Mouse (Mus musculus) CH12.LX (cell line): Measurements from ENCODE around the gene Tmem145. TPM values are rescaled to one million over a fixed set of nuclear protein-coding genes. Genes with fewer than 3 reads are reported as not detected.

Source experiments
- DNase-seq: peaks from one replicate; pipeline ENCODE4 v3.0.0-alpha.2; 2013; ENCODE audit errors: extremely low read depth
- H3K27ac ChIP-seq: 2 replicates; pipeline ENCODE4 v1.5.1; 2012; ENCODE audit warnings: low read depth, mild to moderate bottlenecking, control low read depth, moderate library complexity; ENCODE audit not compliant: insufficient read depth
- H3K27me3 ChIP-seq: replicated peaks from 2 replicates; pipeline ENCODE3; 2012; ENCODE audit warnings: inconsistent platforms
- H3K36me3 ChIP-seq, 2 experiments: replicated peaks in 1 of 2; 2 replicates each; pipeline versions ENCODE3 to v1.6.1; 2012; ENCODE audit warnings: inconsistent platforms in 1 of 2, low read length in 1 of 2, mild to moderate bottlenecking in 1 of 2, mixed read lengths in 1 of 2, moderate library complexity in 1 of 2; ENCODE audit not compliant: control insufficient read depth in 1 of 2, insufficient read depth in 1 of 2
- H3K4me1 ChIP-seq, 2 experiments: 2 replicates each; pipeline ENCODE4 v1.6.1; 2012; ENCODE audit warnings: inconsistent platforms in 1 of 2, moderate library complexity in 1 of 2; ENCODE audit not compliant: insufficient read depth in 2 of 2, control insufficient read depth in 1 of 2
- H3K4me2 ChIP-seq: 2 replicates; pipeline ENCODE4 v1.6.1; 2012; ENCODE audit warnings: low read depth, mild to moderate bottlenecking, control low read depth; ENCODE audit not compliant: poor library complexity, insufficient read depth, severe bottlenecking
- H3K4me3 ChIP-seq, 3 experiments: fragments of 150-350 bp in 1 of 3; sonication (generic) in 1 of 3; replicated peaks in 1 of 3; 2 replicates each; pipeline versions ENCODE3 to v1.5.1; 2011 to 2012; ENCODE audit warnings: low read depth in 2 of 3, low read length in 2 of 3, mild to moderate bottlenecking in 2 of 3, moderate library complexity in 2 of 3, control low read depth in 1 of 3, improper control_type of control experiment in 1 of 3, inconsistent platforms in 1 of 3, mixed read lengths in 1 of 3; ENCODE audit not compliant: poor library complexity in 1 of 3
- H3K79me2 ChIP-seq: replicated peaks from 2 replicates; pipeline ENCODE4 v1.6.1; 2012; ENCODE audit warnings: mild to moderate bottlenecking, moderate library complexity; ENCODE audit not compliant: control insufficient read depth, poor library complexity, insufficient read depth, severe bottlenecking; ENCODE audit errors: extremely low read depth
- H3K9ac ChIP-seq: 2 replicates; pipeline ENCODE4 v1.6.1; 2012; ENCODE audit warnings: low read depth, mild to moderate bottlenecking, control low read depth, moderate library complexity; ENCODE audit not compliant: insufficient read depth
- H3K9me3 ChIP-seq: replicated peaks from 2 replicates; pipeline ENCODE3; 2012; ENCODE audit warnings: low read length, inconsistent platforms, mixed read lengths
- BHLHE40 ChIP-seq: IDR thresholded peaks from 2 replicates; pipeline ENCODE4 v1.6.1; 2011; ENCODE audit warnings: mild to moderate bottlenecking, low read depth, low read length, improper control_type of control experiment
- CHD1 ChIP-seq: IDR thresholded peaks from 2 replicates; pipeline ENCODE4 v1.6.1; 2012; ENCODE audit warnings: low read depth, low read length, improper control_type of control experiment, inconsistent platforms
- IRF4 ChIP-seq: IDR thresholded peaks from 2 replicates; pipeline ENCODE4 v1.6.1; 2014; ENCODE audit warnings: low read depth, mild to moderate bottlenecking, inconsistent platforms, low read length, improper control_type of control experiment
- JUN ChIP-seq: IDR thresholded peaks from 2 replicates; pipeline ENCODE4 v1.6.1; 2011; ENCODE audit warnings: low read depth, mild to moderate bottlenecking, low read length, improper control_type of control experiment, moderate library complexity; ENCODE audit not compliant: insufficient read depth
- JUND ChIP-seq: conservative IDR thresholded peaks from 2 replicates; pipeline ENCODE4 v1.6.1; 2011; ENCODE audit warnings: low read depth, low read length, improper control_type of control experiment
- MAX ChIP-seq: IDR thresholded peaks from 2 replicates; pipeline ENCODE4 v1.6.1; 2011; ENCODE audit warnings: low read length, improper control_type of control experiment
- MEF2A ChIP-seq: IDR thresholded peaks from 2 replicates; pipeline ENCODE4 v1.6.1; 2014; ENCODE audit warnings: low read depth, mild to moderate bottlenecking, inconsistent platforms, low read length, improper control_type of control experiment, borderline replicate concordance
- NELFE ChIP-seq: IDR thresholded peaks from 2 replicates; pipeline ENCODE4 v1.6.1; 2011; ENCODE audit warnings: low read depth, low read length, improper control_type of control experiment
- NRF1 ChIP-seq: IDR thresholded peaks from 2 replicates; pipeline ENCODE4 v1.6.1; 2014; ENCODE audit warnings: low read depth, mild to moderate bottlenecking, inconsistent platforms, low read length, improper control_type of control experiment, moderate library complexity
- ZKSCAN1 ChIP-seq: IDR thresholded peaks from 2 replicates; pipeline ENCODE4 v1.6.1; 2012; ENCODE audit warnings: low read depth, inconsistent platforms, low read length, improper control_type of control experiment, borderline replicate concordance
- ZNF384 ChIP-seq: IDR thresholded peaks from 2 replicates; pipeline ENCODE4 v1.6.1; 2012; ENCODE audit warnings: low read depth, low read length, improper control_type of control experiment, inconsistent platforms
- dilution Hi-C: fragments of 300-500 bp; cut with MboI; formaldehyde crosslinking; loops from 2 replicates; pipeline ENCODE4 v1.14.3; 2020; ENCODE audit warnings: low sequenced_read_pairs; ENCODE audit not compliant: extremely low pct_unique_long_range_greater_than_20kb, extremely low pct_ligation_motif_present
- in situ Hi-C: fragments of 300-500 bp; cut with MboI; formaldehyde crosslinking; loops from 3 replicates; pipeline ENCODE4 v1.14.3; 2019; ENCODE audit warnings: low sequenced_read_pairs, low pct_ligation_motif_present, low pct_unique_long_range_greater_than_20kb, mixed read lengths
- polyA plus RNA-seq: library from polyadenylated mRNA; unstranded; fragments of >175 nt; gene quantifications from 2 replicates; pipeline ENCODE4 v1.2.1, GENCODE M21; 2012; ENCODE audit warnings: low read depth; ENCODE audit not compliant: insufficient read length
- total RNA-seq, 2 experiments: library from RNA; depleted of rRNA; stranded (reverse); fragments of 300-350 nt in 1 of 2; fragments of >200 nt in 1 of 2; gene quantifications; 2 replicates each; pipeline ENCODE4 v1.2.3; 2012 to 2014

Gene Tmem145
- total and polyA plus RNA-seq, 3 experiments = 0.10 TPM; not detected in 2

GRCm38 (mm10) chr7:25339329-25339728 is 33.4 kb downstream of the Tmem145 start:
- in situ Hi-C loops = no loop called here
- H3K9ac ChIP-seq = no peak overlapping the region
- H3K27ac ChIP-seq = no peak overlapping the region
- 0 out of 4 replicates have a peak, but pooled peaks cover 0 to 3% of the 10 kb centered on the region in 2 experiments for H3K4me1 ChIP-seq
- dilution Hi-C loops = no loop called here
- H3K79me2 ChIP-seq = no peaks in the 10 kb centered on the region
- H3K36me3 ChIP-seq = no peaks in the 10 kb centered on the region
- H3K27me3 ChIP-seq = peaks cover 35% of the 10 kb centered on the region
- no peaks in the 10 kb centered on the region for H3K9me3 ChIP-seq
- no peak overlapping the region for H3K4me3 ChIP-seq
- TF ChIP-seq MAX = no peak
- TF ChIP-seq, all 38 proteins: peak for 0
- no peak for DNase-seq
- no peak overlapping the region for H3K4me2 ChIP-seq

GRCm38 (mm10) chr7:25341000-25341784 is 35.3 kb downstream of the Tmem145 start:
- H3K4me3 ChIP-seq = no peak overlapping the region
- DNase-seq = no peak
- H3K9me3 ChIP-seq = no peaks in the 10 kb centered on the region
- no peak overlapping the region for H3K27ac ChIP-seq
- no peak overlapping the region for H3K4me2 ChIP-seq
- dilution Hi-C loops (no loop called here), in situ Hi-C loops (no loop called here)
- no peaks in the 10 kb centered on the region for H3K79me2 ChIP-seq
- no peak overlapping the region for H3K9ac ChIP-seq
- H3K36me3 ChIP-seq = no peaks in the 10 kb centered on the region
- H3K27me3 ChIP-seq = peaks cover 43% of the 10 kb centered on the region
- TF ChIP-seq BHLHE40 (peak; percentile 34; the same call in 1 of the 2 replicates), NRF1 (no peak)
- 0 out of 4 replicates have a peak, but pooled peaks cover 0 to 3% of the 10 kb centered on the region in 2 experiments for H3K4me1 ChIP-seq

DNA sequence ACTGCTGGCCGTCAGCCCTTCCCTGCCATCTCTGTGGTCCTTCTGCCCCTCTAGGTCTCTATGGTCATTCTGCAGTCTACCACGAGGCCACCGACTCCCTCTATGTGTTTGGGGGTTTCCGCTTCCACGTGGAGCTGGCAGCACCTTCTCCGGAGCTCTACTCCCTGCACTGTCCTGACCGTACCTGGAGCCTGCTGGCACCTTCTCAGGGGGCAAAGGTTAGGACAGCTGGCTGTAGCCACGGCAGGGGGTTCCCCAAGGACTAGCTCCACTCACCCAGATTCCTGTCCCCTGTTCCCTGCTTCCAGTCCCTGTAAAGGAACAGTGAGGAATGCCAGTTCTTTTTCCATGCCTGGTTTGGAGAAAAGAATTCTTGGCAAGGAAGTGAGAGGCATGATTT is 43.0 kb downstream of the Tmem145 start:
- H3K36me3 ChIP-seq = no peaks in the 10 kb centered on the region
- DNase-seq = no peak
- H3K9ac ChIP-seq = no peak overlapping the region
- TF ChIP-seq IRF4 = no peak
- TF ChIP-seq CHD1 = no peak
- no peak for TF ChIP-seq NELFE
- TF ChIP-seq ZNF384 = no peak
- TF ChIP-seq JUND = no peak
- no peak for TF ChIP-seq ZKSCAN1
- TF ChIP-seq MEF2A = no peak
- TF ChIP-seq JUN = no peak
- peaks cover 43% of the 10 kb centered on the region for H3K27me3 ChIP-seq
- in situ Hi-C loops (no loop called here), dilution Hi-C loops (no loop called here)
- H3K9me3 ChIP-seq = peaks cover 10% of the 10 kb centered on the region
- no peaks in the 10 kb centered on the region for H3K4me1 ChIP-seq
- no peak overlapping the region for H3K4me3 ChIP-seq
- no peak overlapping the region for H3K4me2 ChIP-seq
- H3K27ac ChIP-seq = no peak overlapping the region
- H3K79me2 ChIP-seq = no peaks in the 10 kb centered on the region
